Mouse (Mus musculus): ENCODE results near the gene Trnt1. TPM values are rescaled to one million over a fixed set of nuclear protein-coding genes. Genes with fewer than 3 reads are reported as not detected.

Gene Trnt1
- 36.1 and 56.0 TPM in 2 replicates for total RNA-seq (2021)
- long read RNA-seq, transcript Trnt1-201 (9 exons, 2,283 nt): minor isoform, 15 of 47 reads
- long read RNA-seq, transcript Trnt1-203 (9 exons, 1,398 nt): major isoform, 19 of 47 reads
- long read RNA-seq, partial matches to known transcripts: 8 of 47 reads
- long read RNA-seq, other reads (novel, unspliced or antisense): 3 of 47 reads

- DNase-seq: peak; percentile 97
Observed at GRCm38 (mm10) chr6:106768640-106769289, at the start of gene Trnt1. Gene Trnt1 (plus strand): TSS chr6:106769120.

GRCm38 (mm10) chr6:106725642-106726041, 43.3 kb upstream of the Trnt1 start:
- DNase-seq: no peak

- no peak for DNase-seq
Observed at GRCm38 (mm10) chr6:106726078-106726477, 42.8 kb upstream of the Trnt1 start.

GRCm38 (mm10) chr6:106727703-106728102, 41.2 kb upstream of the Trnt1 start:
- no peak for DNase-seq

- DNase-seq: no peak
Observed at GRCm38 (mm10) chr6:106729682-106730314, 39.1 kb upstream of the Trnt1 start.

- DNase-seq: no peak
Observed at GRCm38 (mm10) chr6:106732563-106732962, 36.4 kb upstream of the Trnt1 start.

GRCm38 (mm10) chr6:106738229-106738628, 30.7 kb upstream of the Trnt1 start:
- DNase-seq: no peak

- DNase-seq: no peak
Observed at GRCm38 (mm10) chr6:106740244-106740825, 28.6 kb upstream of the Trnt1 start.

- DNase-seq: no peak
Observed at GRCm38 (mm10) chr6:106743556-106744233, 25.2 kb upstream of the Trnt1 start.

- no peak for DNase-seq
Observed at GRCm38 (mm10) chr6:106745673-106746394, 23.1 kb upstream of the Trnt1 start.

GRCm38 (mm10) chr6:106747251-106747650, 21.7 kb upstream of the Trnt1 start:
- no peak for DNase-seq

- no peak for DNase-seq
Observed at GRCm38 (mm10) chr6:106747804-106748203, 21.1 kb upstream of the Trnt1 start.

GRCm38 (mm10) chr6:106748887-106749388, 20.0 kb upstream of the Trnt1 start, which contains the start of gene Il5ra:
Gene Il5ra (minus strand): TSS chr6:106749037.
- no peak for DNase-seq

- no peak for DNase-seq
Observed at GRCm38 (mm10) chr6:106750291-106750690, 18.6 kb upstream of the Trnt1 start.

- DNase-seq: no peak
Observed at GRCm38 (mm10) chr6:106758299-106758698, 10.6 kb upstream of the Trnt1 start.

- no peak for DNase-seq
Observed at GRCm38 (mm10) chr6:106760473-106761218, 8.3 kb upstream of the Trnt1 start.

- DNase-seq: no peak
Observed at GRCm38 (mm10) chr6:106761486-106761885, 7.4 kb upstream of the Trnt1 start.

GRCm38 (mm10) chr6:106765892-106766291, 3.0 kb upstream of the Trnt1 start:
- DNase-seq: no peak

- DNase-seq: no peak
Observed at GRCm38 (mm10) chr6:106766774-106767173, 2.1 kb upstream of the Trnt1 start.

- no peak for DNase-seq
Observed at GRCm38 (mm10) chr6:106769290-106769866, 458 bp downstream of the Trnt1 start.

- no peak for DNase-seq
Observed at GRCm38 (mm10) chr6:106770046-106770445, 1.1 kb downstream of the Trnt1 start.

Measured in adrenal gland, postnatal 25 days (tissue).